ENCODE assay signal across 7 mouse cellular contexts in the genomic region with DNA sequence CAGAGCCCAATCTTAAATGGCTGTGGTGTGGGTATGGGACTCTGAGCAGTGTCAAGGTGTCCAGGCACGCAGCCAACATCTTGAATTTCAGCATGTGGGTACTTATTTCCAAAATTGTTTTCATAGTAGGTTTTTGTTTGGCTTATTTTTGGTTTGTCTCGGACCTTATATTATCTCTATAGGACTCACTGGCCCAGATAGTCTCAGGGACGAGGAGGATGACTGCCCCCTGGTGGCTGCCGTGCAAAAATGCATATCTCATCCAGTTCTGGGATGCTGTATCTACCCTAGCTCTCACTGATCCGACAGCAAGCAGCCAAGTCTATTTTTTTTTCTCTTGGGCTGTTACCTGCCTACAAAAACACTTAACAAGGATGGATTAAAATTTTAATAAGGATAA.
A peak's percentile ranks its signal among the peaks of the same experiment; 100 is the strongest.
DNase-seq lines count a peak whose midpoint lies in the region; ATAC-seq and TF ChIP-seq lines count a peak whose summit lies in the region.

No protein-coding gene starts in this region.

- peak; percentile 61 for TF ChIP-seq CTCF in E14TG2a.4 (conservative IDR thresholded peaks at IDR 0.05; ENCODE audit: low read length)

- WGBS in large intestine, adult 2 months, result 13% methylated on average over 5 of the region's 5 CpGs

- H3K9me3 ChIP-seq in E14TG2a.4 (ENCODE audit: low read length), result no peaks in the 10 kb centered on the region

- H3K27me3 ChIP-seq in E14TG2a.4 (ENCODE audit: insufficient read depth, low read length), result no peaks in the 10 kb centered on the region

- H3K4me1 ChIP-seq in E14TG2a.4 (replicated peaks; ENCODE audit: low read depth, low read length), result no peaks in the 10 kb centered on the region

- no peak overlapping the region for H3K4me3 ChIP-seq in E14TG2a.4 (replicated peaks; ENCODE audit: low read length)

- 0 out of 2 replicates have a peak, but pooled peaks cover 3% of the 10 kb centered on the region for H3K36me3 ChIP-seq in E14TG2a.4 (ENCODE audit: insufficient read depth, low read length)

- peak; percentile 28 for DNase-seq in WW6 (ENCODE audit: low read depth, low spot score)
- peak; percentile 37 to 68 for DNase-seq in cerebellum, postnatal 36 days
- DNase-seq in large intestine, adult 2 months (ENCODE audit: low read depth, low spot score), result peak; percentile 36
- DNase-seq in spleen, postnatal 10 days (ENCODE audit: low spot score in 2 of 2), result peak; percentile 38 to 80

- peak; percentile 81 for ATAC-seq in granulocyte monocyte progenitor cell, adult 5-6 weeks (replicated peaks; ENCODE audit: poor library complexity, severe bottlenecking)
- peak; percentile 72 for ATAC-seq in megakaryocyte-erythroid progenitor cell, adult 5-6 weeks (replicated peaks; ENCODE audit: low FRiP score, low TSS enrichment, poor library complexity, severe bottlenecking)
